Mouse (Mus musculus): ENCODE results near the gene Gm28230.

GRCm38 (mm10) chr2:74690338-74690716, 36.2 kb upstream of the Gm28230 start:
- TF ChIP-seq GATA1 (IDR thresholded peaks at IDR 0.05; ENCODE audit: low read length) (no peak), TAL1 (IDR thresholded peaks at IDR 0.05; ENCODE audit: low read length) (no peak)
